Mouse (Mus musculus) stomach, embryonic 14.5 days (tissue): ENCODE measurements around the gene Bik. TPM values are rescaled to one million over a fixed set of nuclear protein-coding genes. Genes with fewer than 3 reads are reported as not detected.

Experiments
- ATAC-seq: fragments of 200-750 bp; cut with Nextera tagmentation; 2 replicates; pipeline ENCODE4 v1.8.0; 2017; ENCODE audit warnings: low read depth, moderate TSS enrichment; ENCODE audit not compliant: insufficient number of reproducible peaks, insufficient read depth, low FRiP score
- H3K27ac ChIP-seq: fragments of 300-500 bp; sonication (generic); 2 replicates; pipeline ENCODE4 v1.5.1; 2014; ENCODE audit warnings: mild to moderate bottlenecking, low read length, moderate library complexity, mixed read lengths
- H3K27me3 ChIP-seq: fragments of 300-500 bp; sonication (generic); 2 replicates; pipeline ENCODE4 v1.6.1; 2014; ENCODE audit warnings: low read length, control low read depth, mixed read lengths; ENCODE audit not compliant: control insufficient read depth, insufficient read depth
- H3K36me3 ChIP-seq: fragments of 300-500 bp; sonication (generic); 2 replicates; pipeline ENCODE4 v1.6.1; 2014; ENCODE audit warnings: mild to moderate bottlenecking, control low read depth, low read length, moderate library complexity, mixed read lengths; ENCODE audit not compliant: control insufficient read depth, insufficient read depth
- H3K4me1 ChIP-seq: fragments of 300-500 bp; sonication (generic); 2 replicates; pipeline ENCODE4 v1.6.1; 2014; ENCODE audit warnings: low read length, control low read depth, mixed read lengths; ENCODE audit not compliant: control insufficient read depth, insufficient read depth
- H3K4me2 ChIP-seq: fragments of 300-500 bp; sonication (generic); replicated peaks from 2 replicates; pipeline ENCODE4 v1.6.1; 2014; ENCODE audit warnings: low read depth, low read length, control low read depth
- H3K4me3 ChIP-seq: fragments of 300-500 bp; sonication (generic); 2 replicates; pipeline ENCODE4 v1.5.1; 2014; ENCODE audit warnings: low read depth, low read length, control low read depth
- H3K9ac ChIP-seq: fragments of 300-500 bp; sonication (generic); replicated peaks from 2 replicates; pipeline ENCODE4 v1.6.1; 2014; ENCODE audit warnings: low read depth, mild to moderate bottlenecking, control low read depth, low read length, moderate library complexity, mixed read lengths
- H3K9me3 ChIP-seq: fragments of 300-500 bp; sonication (generic); 2 replicates; pipeline ENCODE4 v1.6.1; 2016; ENCODE audit warnings: low read depth, low read length, control low read depth; ENCODE audit not compliant: control insufficient read depth
- WGBS: fragments of 180-500 bp; shearing (Covaris S2); extraction: QIAGEN DNeasy Blood & Tissue Kit; methylation state at CpG from one replicate; pipeline ENCODE4 v1.1.7; 2014; 5-methylcytosine and 5-hydroxymethylcytosine counted together
- polyA plus RNA-seq: library from polyadenylated mRNA; unstranded; fragments of >200 nt; fragmentation: Nextera tagmentation; extraction: Ambion mirVana; gene quantifications from 2 replicates; pipeline ENCODE4 v1.2.1, GENCODE M21; 2014

Bik gene
- polyA plus RNA-seq, 1 experiment from 2014 or later: 8.9 TPM

DNA sequence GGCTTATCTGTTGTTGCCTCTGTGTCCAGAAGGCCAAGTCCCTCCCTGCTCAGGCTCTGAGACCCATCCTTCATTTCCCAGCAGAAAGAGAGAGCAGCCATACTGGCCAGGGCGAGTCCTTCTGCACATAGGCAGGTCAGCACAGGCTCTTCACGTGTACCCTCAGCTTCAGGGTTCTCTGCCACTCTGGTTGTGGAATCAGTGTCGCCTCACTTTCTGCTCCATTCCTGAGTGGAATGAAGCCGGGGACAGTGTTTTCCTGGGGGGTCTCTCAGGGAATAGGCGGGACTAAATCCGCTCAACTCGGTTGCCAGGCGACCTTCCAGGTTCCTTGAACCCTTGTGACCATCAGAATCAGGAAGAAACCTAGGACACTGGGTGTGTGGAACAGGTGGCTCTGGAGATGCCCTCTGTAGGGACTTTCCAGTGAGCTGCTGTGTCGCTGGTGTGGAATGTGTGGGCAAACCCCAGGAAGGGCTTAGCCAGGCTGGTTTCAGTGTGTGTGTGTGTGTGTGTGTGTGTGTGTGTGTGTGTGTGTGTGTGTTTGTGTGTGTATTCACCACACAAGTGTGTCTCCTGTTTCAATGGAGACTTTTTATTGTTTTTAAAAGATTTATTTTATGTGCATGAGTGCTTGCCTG lies 15.1 kb downstream of the Bik start:
- Histone ChIP-seq H3K4me2 (no peak overlapping the region), H3K4me3 (no peak overlapping the region), H3K27me3 (no peaks in the 10 kb centered on the region), H3K36me3 (peaks cover 13% of the 10 kb centered on the region; the same call in 1 of the 2 replicates), H3K9me3 (no peaks in the 10 kb centered on the region), H3K4me1 (no peaks in the 10 kb centered on the region), H3K27ac (no peak overlapping the region), H3K9ac (no peak overlapping the region)
- WGBS: 76% methylated on average over 9 of the region's 9 CpGs
- ATAC-seq: no peak

- H3K9ac ChIP-seq: no peak overlapping the region
- no peaks in the 10 kb centered on the region for H3K9me3 ChIP-seq
- no peak for ATAC-seq
- no peak overlapping the region for H3K4me3 ChIP-seq
- no peaks in the 10 kb centered on the region for H3K4me1 ChIP-seq
- no peak overlapping the region for H3K27ac ChIP-seq
- no peaks in the 10 kb centered on the region for H3K27me3 ChIP-seq
- no peak overlapping the region for H3K4me2 ChIP-seq
- peaks cover 47% of the 10 kb centered on the region for H3K36me3 ChIP-seq
- WGBS: 90% methylated on average over 7 of the region's 7 CpGs
Observed at GRCm38 (mm10) chr15:83546029-83546428, 19.4 kb downstream of the Bik start.

- no peak overlapping the region for H3K27ac ChIP-seq
- H3K4me1 ChIP-seq: no peaks in the 10 kb centered on the region
- H3K9ac ChIP-seq: no peak overlapping the region
- no peak overlapping the region for H3K4me2 ChIP-seq
- no peak for ATAC-seq
- H3K36me3 ChIP-seq: peaks cover 47% of the 10 kb centered on the region
- H3K9me3 ChIP-seq: no peaks in the 10 kb centered on the region
- 94% methylated on average over 8 of the region's 8 CpGs for WGBS
- H3K4me3 ChIP-seq: no peak overlapping the region
- H3K27me3 ChIP-seq: no peaks in the 10 kb centered on the region
Observed at GRCm38 (mm10) chr15:83547144-83547543, 20.5 kb downstream of the Bik start.

- ATAC-seq: no peak
- H3K4me2 ChIP-seq: no peak overlapping the region
- no peaks in the 10 kb centered on the region for H3K27me3 ChIP-seq
- H3K27ac ChIP-seq: no peak overlapping the region
- H3K4me3 ChIP-seq: no peak overlapping the region
- 0 out of 2 replicates have a peak, but pooled peaks cover 3% of the 10 kb centered on the region for H3K9me3 ChIP-seq
- WGBS: 73% methylated on average over 2 of the region's 2 CpGs
- H3K36me3 ChIP-seq: peaks cover 47% of the 10 kb centered on the region
- no peak overlapping the region for H3K9ac ChIP-seq
- no peaks in the 10 kb centered on the region for H3K4me1 ChIP-seq
Observed at GRCm38 (mm10) chr15:83550137-83550536, 23.5 kb downstream of the Bik start.

DNA sequence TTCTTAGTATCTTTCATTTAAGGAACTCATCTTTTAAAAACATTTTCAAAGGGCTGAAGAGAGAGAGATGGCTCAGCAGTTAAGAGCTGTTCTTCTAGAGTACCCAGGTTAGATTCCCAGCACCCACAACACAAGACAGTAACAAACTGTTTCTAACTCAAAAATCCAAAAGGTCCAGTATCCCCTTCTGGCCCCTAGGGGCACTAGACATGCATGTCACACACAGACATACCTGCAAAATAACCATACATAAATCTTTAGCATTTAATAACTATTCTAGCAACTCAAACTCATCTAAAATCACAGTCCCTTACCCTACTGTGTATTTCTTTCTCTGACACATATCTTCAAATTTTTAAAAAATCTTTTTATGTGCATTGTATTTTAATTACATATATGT lies 27.2 kb downstream of the Bik start:
- no peak for ATAC-seq
- Histone ChIP-seq H3K4me3 (no peak overlapping the region), H3K4me2 (no peak overlapping the region), H3K27ac (no peak overlapping the region), H3K9ac (no peak overlapping the region), H3K9me3 (0 out of 2 replicates have a peak, but pooled peaks cover 3% of the 10 kb centered on the region), H3K4me1 (no peaks in the 10 kb centered on the region), H3K27me3 (no peaks in the 10 kb centered on the region), H3K36me3 (peaks cover 15% of the 10 kb centered on the region)

DNA sequence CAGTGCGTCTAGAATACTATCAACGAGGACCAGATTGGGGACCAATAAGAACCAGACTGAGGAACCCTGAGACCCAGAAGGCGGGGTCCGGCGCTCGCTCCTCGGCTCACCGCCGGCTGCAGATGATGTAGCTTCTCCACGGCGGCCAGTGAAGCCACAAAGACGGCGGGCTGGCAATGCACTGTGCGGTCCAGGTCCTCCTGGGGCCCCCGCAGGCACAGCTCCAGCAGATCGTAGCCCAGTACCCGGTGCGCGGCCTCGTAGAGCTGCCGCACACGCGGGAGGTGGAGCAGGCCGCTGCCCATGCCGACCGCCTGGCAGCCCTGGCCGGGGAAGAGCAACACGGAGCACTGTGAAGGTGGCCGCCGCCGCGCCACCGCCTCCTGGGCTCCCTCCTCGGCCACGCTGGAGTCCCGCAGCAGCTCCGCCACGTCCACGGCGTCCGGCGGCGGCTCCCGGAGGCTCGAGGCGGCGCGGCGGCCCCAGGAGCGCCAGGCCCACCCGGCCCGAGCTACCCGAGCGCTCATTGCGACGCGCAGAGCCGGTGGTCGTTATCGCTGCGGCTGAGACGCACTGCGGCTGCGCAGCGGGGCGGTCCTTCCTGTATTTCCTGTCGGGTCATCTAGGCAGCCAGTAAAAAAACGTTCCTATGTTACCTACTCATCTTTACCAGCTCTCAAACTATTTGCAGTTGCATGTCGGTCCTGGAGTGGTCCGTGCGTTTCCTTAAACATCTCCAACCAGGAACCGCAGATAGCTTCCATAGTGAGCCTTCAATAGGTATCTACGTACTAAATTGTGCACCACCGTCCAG lies 28.7 kb downstream of the Bik start:
- Histone ChIP-seq H3K9me3 (0 out of 2 replicates have a peak, but pooled peaks cover 3% of the 10 kb centered on the region), H3K27me3 (no peaks in the 10 kb centered on the region), H3K4me2 (peak overlapping the region; percentile 48), H3K36me3 (peaks cover 4% of the 10 kb centered on the region), H3K4me3 (peak overlapping the region; percentile 82), H3K9ac (peak overlapping the region; percentile 86), H3K4me1 (no peaks in the 10 kb centered on the region), H3K27ac (peak overlapping the region; percentile 91)
- under 1% methylated on average over 71 of the region's 74 CpGs for WGBS
- peak; percentile 81 for ATAC-seq

- H3K4me2 ChIP-seq: no peak overlapping the region
- no peaks in the 10 kb centered on the region for H3K36me3 ChIP-seq
- no peak for ATAC-seq
- no peaks in the 10 kb centered on the region for H3K9me3 ChIP-seq
- peaks cover 11% of the 10 kb centered on the region for H3K4me1 ChIP-seq
- no peaks in the 10 kb centered on the region for H3K27me3 ChIP-seq
- no peak overlapping the region for H3K4me3 ChIP-seq
- H3K9ac ChIP-seq: no peak overlapping the region
- no peak overlapping the region for H3K27ac ChIP-seq
- 69% methylated on average over 5 of the region's 5 CpGs for WGBS
Observed at GRCm38 (mm10) chr15:83560941-83561477, 34.3 kb downstream of the Bik start.

DNA sequence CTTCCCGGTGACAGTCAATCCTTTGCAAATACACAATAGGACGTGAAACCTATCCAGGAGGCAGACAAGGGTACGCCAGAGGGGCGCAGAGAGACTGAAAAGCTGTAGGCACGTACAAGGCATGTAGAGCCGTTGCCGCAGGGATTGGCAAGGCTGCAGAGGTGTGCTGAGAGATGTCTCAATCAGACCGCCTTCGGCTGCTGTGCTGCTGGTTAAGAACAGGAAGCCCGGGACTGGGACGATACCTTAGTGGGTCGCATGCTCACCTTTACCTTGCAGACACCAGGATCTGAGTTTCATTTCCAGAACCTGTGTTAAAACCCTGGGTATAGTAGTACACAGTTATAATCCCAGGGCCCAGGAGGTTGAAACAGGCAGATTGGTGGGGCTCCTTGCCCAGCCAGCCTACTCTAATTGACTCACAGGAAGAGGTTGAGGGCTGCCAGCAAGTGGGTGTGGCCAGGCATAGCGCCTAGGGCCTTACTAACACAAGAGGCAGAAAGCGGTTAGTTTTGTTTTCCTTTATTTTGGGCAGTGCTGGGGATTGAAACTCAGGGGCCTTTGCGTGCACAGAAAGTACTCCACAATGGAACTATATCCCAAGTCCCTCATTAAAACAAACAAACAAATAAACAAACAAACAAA lies 36.1 kb downstream of the Bik start:
- H3K36me3 ChIP-seq: no peaks in the 10 kb centered on the region
- H3K9ac ChIP-seq: no peak overlapping the region
- H3K4me1 ChIP-seq: peaks cover 11% of the 10 kb centered on the region
- peak overlapping the region; percentile 99 for H3K4me2 ChIP-seq
- H3K4me3 ChIP-seq: peak overlapping the region; percentile 51; the same call in 1 of the 2 replicates
- WGBS: 37% methylated on average over 15 of the region's 15 CpGs
- no peaks in the 10 kb centered on the region for H3K27me3 ChIP-seq
- no peak overlapping the region for H3K27ac ChIP-seq
- H3K9me3 ChIP-seq: no peaks in the 10 kb centered on the region
- peak; percentile 62; the same call in 1 of the 2 replicates for ATAC-seq
